Comparison of ENCODE assay signal across 18 mouse cellular contexts in the genomic region with DNA sequence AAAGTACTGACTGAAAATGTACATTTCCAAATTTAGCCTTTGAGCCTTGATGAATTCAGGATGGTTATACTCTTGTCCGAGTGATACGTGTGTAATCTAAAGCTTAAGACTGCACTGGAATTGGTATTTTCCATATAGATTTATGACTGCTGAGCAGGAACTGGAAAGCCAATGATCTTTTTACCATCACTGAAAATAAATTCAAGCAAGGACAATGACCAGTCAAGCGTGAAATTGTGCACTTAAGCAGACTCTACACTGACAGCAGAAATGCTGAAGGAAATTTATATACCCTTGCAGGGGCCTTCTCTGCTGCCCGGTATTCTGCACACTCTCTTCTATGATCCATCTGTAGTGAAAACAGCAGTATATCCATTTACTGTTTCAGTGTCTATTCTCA.
A peak's percentile ranks its signal among the peaks of the same experiment; 100 is the strongest.
DNase-seq lines count a peak whose midpoint lies in the region; ATAC-seq lines count a peak whose summit lies in the region.
"Had no signal": no experiment of that assay in that cellular context is flagged by ENCODE, and none has a peak within 500 bp of the region (broad histone marks: within the 10 kb centered on the region; RNA-seq: fewer than 3 reads in every experiment).

No protein-coding gene starts in this region.

- no peaks in the 10 kb centered on the region for H3K9me3 ChIP-seq in kidney, embryonic 14.5 days (ENCODE audit: control insufficient read depth, low read length)
- no peaks in the 10 kb centered on the region for H3K9me3 ChIP-seq in kidney, embryonic 16.5 days (ENCODE audit: low read length)
- H3K9me3 ChIP-seq in intestine, embryonic 15.5 days, result no peaks in the 10 kb centered on the region
- H3K9me3 ChIP-seq: embryonic facial prominence, embryonic 15.5 days had no signal

- no peak overlapping the region for H3K4me2 ChIP-seq in kidney, embryonic 14.5 days (replicated peaks; ENCODE audit: low read depth, low read length)
- no peak overlapping the region for H3K4me2 ChIP-seq in kidney, embryonic 16.5 days (replicated peaks; ENCODE audit: low read depth, low read length)
- no peak overlapping the region for H3K4me2 ChIP-seq in intestine, embryonic 15.5 days (replicated peaks)
- H3K4me2 ChIP-seq: embryonic facial prominence, embryonic 15.5 days had no signal

- no peak overlapping the region for H3K4me3 ChIP-seq in kidney, embryonic 14.5 days (ENCODE audit: low read length)
- no peak overlapping the region for H3K4me3 ChIP-seq in kidney, embryonic 16.5 days (ENCODE audit: low read length)
- H3K4me3 ChIP-seq in intestine, embryonic 15.5 days (replicated peaks), result no peak overlapping the region
- H3K4me3 ChIP-seq: embryonic facial prominence, embryonic 15.5 days; gastrocnemius, adult 2 months; heart, adult 2 months had no signal

- DNase-seq in embryo, embryonic 11 days, result peak; percentile 53
- peak; percentile 86 for DNase-seq in mesoderm, embryonic 11.5 days (ENCODE audit: low read depth, low spot score)
- DNase-seq in retina, embryonic 14.5 days (ENCODE audit: low spot score), result peak; percentile 78
- no peak for DNase-seq in heart, postnatal 4 days
- DNase-seq: cerebellum, adult 9-10 months; gastrocnemius, adult 2 months; heart, adult 2 months; heart, postnatal 10 days; kidney, postnatal 36 days; lung, postnatal 14 days had no signal

- WGBS in kidney, embryonic 14.5 days, result 30% methylated on average over 4 of the region's 4 CpGs
- 27% methylated on average over 4 of the region's 4 CpGs for WGBS in kidney, embryonic 16.5 days
- WGBS in intestine, embryonic 15.5 days, result 76% methylated on average over 4 of the region's 4 CpGs

- no peaks in the 10 kb centered on the region for H3K36me3 ChIP-seq in kidney, embryonic 14.5 days (ENCODE audit: control insufficient read depth, insufficient read depth, low read length)
- H3K36me3 ChIP-seq in kidney, embryonic 16.5 days (ENCODE audit: insufficient read depth, low read length), result no peaks in the 10 kb centered on the region
- no peaks in the 10 kb centered on the region for H3K36me3 ChIP-seq in intestine, embryonic 15.5 days
- H3K36me3 ChIP-seq: embryonic facial prominence, embryonic 15.5 days had no signal

- H3K9ac ChIP-seq in kidney, embryonic 14.5 days (ENCODE audit: low read depth, low read length), result no peak overlapping the region
- no peak overlapping the region for H3K9ac ChIP-seq in kidney, embryonic 16.5 days (replicated peaks; ENCODE audit: low read length)
- H3K9ac ChIP-seq in intestine, embryonic 15.5 days, result no peak overlapping the region
- H3K9ac ChIP-seq: embryonic facial prominence, embryonic 15.5 days; liver, embryonic 14.5 days had no signal

- H3K4me1 ChIP-seq in kidney, embryonic 14.5 days (ENCODE audit: control insufficient read depth, insufficient read depth, low read length), result no peaks in the 10 kb centered on the region
- no peaks in the 10 kb centered on the region for H3K4me1 ChIP-seq in kidney, embryonic 16.5 days (ENCODE audit: insufficient read depth, low read length)
- H3K4me1 ChIP-seq in intestine, embryonic 15.5 days (replicated peaks), result no peaks in the 10 kb centered on the region
- H3K4me1 ChIP-seq: embryonic facial prominence, embryonic 15.5 days had no signal

- H3K27ac ChIP-seq in kidney, embryonic 14.5 days (ENCODE audit: low read depth, low read length), result no peak overlapping the region
- no peak overlapping the region for H3K27ac ChIP-seq in kidney, embryonic 16.5 days (ENCODE audit: low read length)
- no peak overlapping the region for H3K27ac ChIP-seq in intestine, embryonic 15.5 days
- H3K27ac ChIP-seq: embryonic facial prominence, embryonic 15.5 days; gastrocnemius, adult 2 months; heart, adult 2 months; liver, embryonic 14.5 days had no signal

- no peaks in the 10 kb centered on the region for H3K27me3 ChIP-seq in kidney, embryonic 14.5 days (ENCODE audit: control insufficient read depth, insufficient read depth, low read length)
- H3K27me3 ChIP-seq in kidney, embryonic 16.5 days (ENCODE audit: insufficient read depth, low read length), result no peaks in the 10 kb centered on the region
- no peaks in the 10 kb centered on the region for H3K27me3 ChIP-seq in intestine, embryonic 15.5 days (replicated peaks)
- H3K27me3 ChIP-seq: embryonic facial prominence, embryonic 15.5 days had no signal

- ATAC-seq in kidney, embryonic 14.5 days (ENCODE audit: low FRiP score, low TSS enrichment), result peak; percentile 49; the same call in 1 of the 2 replicates
- ATAC-seq in kidney, embryonic 16.5 days (ENCODE audit: low FRiP score, low TSS enrichment), result no peak
- ATAC-seq in intestine, embryonic 15.5 days, result no peak
- ATAC-seq: CD4-positive, CD25-positive, alpha-beta regulatory T cell, adult 4 months; forebrain, embryonic 16.5 days; intestine, embryonic 16.5 days had no signal
